Mouse (Mus musculus) naive thymus-derived CD4-positive, alpha-beta T cell, adult 5 months (primary cell): ENCODE measurements around the gene Cmbl. TPM values are rescaled to one million over a fixed set of nuclear protein-coding genes. Genes with fewer than 3 reads are reported as not detected.

ENCODE experiments used
- polyA plus RNA-seq: library from polyadenylated mRNA; unstranded; fragments of 100-300 nt; shearing (Covaris generic); gene quantifications from one replicate; pipeline ENCODE4 v1.2.1, GENCODE M21; 2017

Cmbl gene
- polyA plus RNA-seq: not detected

DNA sequence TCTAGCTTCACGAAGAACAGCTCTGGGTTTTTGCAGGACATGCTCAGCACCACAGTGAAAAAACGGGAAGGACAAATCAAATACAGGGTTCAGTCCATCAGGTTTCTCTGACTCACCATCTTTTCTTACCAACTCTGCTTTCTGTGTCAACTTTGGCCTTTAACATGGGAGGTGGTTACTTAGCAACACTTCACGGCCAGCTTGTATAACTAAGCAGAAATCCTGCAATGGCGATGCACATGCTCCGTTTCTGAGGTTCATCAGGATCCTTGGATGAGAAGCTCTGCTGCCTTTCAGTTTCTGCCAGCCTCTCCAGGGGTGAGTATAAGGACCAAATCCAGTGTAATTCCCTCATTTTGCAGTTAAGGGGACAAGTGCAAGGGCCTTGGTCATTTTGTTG, at the start of gene Cmbl:
Cmbl (plus strand) TSS at position 206 of the 400 bp plus-strand sequence.

DNA sequence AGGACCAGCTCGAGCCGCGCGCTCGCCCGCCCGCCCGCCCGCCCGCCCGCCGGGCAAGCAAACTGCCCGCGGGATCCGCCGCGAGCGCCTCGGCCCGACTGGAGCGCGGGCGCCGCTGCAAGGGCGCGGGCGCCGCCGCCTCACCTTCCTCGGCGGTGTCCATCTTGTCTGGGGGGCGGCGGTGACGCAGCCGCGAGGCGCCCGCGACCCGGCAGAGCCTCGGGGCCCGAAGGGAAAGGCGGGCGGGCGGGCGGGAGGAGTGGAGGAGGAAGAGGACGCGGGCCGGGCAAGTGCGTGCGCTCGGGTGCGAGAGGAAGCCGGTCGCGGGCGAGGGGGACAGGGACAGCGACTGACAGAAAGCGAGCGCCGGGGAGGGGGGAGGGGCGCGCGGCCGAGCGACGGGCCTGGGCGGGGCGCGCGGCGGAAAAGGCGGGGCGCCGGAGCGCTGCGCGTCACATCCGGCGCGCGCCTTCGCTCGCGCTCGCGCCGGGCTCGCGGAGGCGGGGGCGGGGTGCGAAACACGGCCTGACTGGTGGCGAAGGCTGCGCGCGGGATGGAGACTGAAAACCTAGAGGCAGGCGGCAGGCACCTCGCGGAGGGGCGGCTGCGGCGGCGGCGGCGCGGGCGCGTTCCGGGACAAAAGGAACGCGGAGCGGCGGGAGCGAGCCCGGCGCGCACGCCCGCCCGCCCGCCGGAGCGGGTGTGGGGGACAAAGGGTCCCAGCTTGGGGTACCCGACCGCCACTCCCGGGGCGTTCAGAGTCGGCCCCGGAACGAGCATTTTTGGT, 34.3 kb upstream of the Cmbl start, which contains the start of gene March6:
March6 (minus strand) TSS at position 395 of the 787 bp plus-strand sequence.

GRCm38 (mm10) chr15:31601646-31602374, 36.6 kb downstream of the Cmbl start, which contains the start of the genes Cct5 and Fam173b:
Gene Cct5 (minus strand): TSS chr15:31601804.
Gene Fam173b (plus strand): TSS chr15:31601852.

Other genes with a start within 250 kb of the Cmbl start
- not detected for gene Ankrd33b, start 197.7 kb upstream of the Cmbl start, polyA plus RNA-seq
- 0.37 TPM for gene Ropn1l, start 111.7 kb upstream of the Cmbl start, polyA plus RNA-seq
- 16.1 TPM for gene March6, start 34.3 kb upstream of the Cmbl start, polyA plus RNA-seq
- gene Cct5, start 36.4 kb downstream of the Cmbl start, polyA plus RNA-seq: 418 TPM
- 11.9 TPM for gene Fam173b, start 36.5 kb downstream of the Cmbl start, polyA plus RNA-seq